Mouse (Mus musculus): Measurements from ENCODE around the gene Amn1.
"Not testable (repeated sequence)": the region's sequence is repeated elsewhere in the genome, so short reads cannot be mapped to it uniquely, and the experiment has no call there.

The Amn1 gene

DNA sequence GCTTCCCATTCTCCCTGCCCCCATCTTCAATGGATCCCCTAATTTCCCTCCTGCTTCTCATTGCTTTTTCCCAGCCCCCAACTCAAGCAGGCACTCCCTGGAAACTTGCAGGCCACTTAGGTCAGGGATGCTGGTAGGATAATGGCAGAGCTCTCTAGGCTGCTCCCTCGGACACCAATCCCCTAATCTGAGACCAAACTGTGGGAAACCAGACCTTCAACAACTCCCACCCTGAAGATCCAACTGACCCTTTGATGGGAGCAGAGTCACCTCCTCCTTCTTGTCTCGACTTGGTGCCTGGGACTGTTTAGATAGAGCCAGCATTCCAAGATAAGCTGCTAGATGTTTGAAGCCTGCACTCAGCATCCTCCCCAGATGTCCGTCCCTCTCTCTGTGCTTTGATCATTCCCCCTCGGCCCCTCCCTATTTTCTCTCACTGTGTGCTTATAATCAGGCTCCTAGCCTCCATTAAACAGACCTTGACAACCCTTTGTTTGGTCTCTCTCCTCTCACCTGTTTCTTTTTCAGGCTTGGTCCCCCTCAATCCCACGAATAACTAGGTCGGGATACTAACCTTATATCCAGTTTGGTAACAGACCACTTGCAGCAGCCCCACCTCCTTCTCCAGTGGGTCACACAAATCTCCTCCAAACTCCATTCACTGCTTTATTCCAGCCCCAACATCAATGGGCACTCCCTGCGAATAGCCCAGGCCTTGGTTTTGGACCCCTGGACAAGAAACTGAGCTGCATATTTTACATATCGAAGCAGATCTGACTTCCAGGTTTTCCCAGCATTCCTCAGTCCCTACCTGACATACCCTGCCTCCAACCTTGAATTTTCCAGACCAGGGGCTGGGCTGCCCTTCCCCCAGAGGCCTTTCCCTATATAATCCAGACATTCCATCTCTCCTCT, 34.1 kb downstream of the Amn1 start:
- no peak for DNase-seq (ENCODE audit: low spot score in 2 of 2)

GRCm38 (mm10) chr6:149153473-149154115, 34.9 kb downstream of the Amn1 start:
- DNase-seq (ENCODE audit: low spot score in 2 of 2), result no peak

DNA sequence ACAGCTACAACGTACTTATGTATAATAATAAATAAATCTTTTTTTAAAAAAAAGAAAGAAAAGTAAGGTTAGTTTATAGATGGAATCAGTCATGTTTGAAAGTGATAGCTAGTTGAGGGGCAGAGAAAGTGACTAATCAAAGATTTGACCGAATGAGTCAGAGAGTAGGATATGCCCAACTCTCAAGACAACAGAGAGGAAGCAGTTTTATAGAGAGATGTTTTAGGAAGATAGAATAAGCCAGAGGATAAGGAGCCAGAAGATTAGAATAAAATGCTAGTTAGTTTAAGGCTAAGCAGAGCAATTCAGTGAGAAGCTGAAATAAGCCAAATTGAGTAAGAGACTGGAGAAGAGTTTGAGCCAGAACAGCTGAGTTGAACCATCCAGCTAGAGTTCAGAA, 36.4 kb downstream of the Amn1 start:
- no peak for DNase-seq (ENCODE audit: low spot score in 2 of 2)

DNA sequence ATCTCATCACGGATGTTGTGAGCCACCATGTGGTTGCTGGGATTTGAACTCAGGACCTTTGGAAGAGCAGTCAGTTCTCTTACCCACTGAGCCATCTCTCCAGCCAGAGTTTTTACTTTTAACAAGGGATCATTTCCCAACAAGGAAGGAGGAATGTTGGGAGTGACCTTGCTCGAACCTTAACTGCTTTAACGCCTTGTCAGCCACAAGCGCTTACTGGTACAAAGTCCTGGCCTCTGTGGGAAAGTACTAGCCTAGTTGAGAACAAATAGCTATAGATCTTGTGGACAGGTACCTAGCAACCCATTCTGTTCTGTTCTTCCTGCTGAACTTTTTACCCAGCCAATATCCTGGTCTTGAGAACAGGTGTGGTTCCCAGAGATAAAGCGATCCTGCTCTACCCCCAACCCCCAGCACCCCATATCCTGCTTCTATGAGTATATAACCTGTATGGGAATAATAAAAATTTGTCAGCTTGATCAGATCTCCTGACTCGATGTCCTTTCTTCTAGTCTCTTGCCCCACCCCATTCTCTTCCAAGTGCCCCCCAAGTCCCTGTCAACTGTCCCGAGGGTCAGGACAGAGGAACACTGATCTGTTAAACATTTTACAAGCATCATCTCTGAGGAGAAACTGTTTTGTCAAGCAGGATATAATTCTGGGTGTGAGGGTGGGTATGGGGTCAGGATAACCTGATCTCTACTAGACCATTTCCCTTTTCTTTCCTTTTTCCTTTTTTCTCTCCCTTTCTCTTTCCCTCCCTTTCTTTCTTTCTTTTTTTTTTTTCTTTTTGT, 39.9 kb downstream of the Amn1 start:
- DNase-seq (ENCODE audit: low spot score in 2 of 2), result no peak

- DNase-seq (ENCODE audit: low spot score in 2 of 2), result no peak
Measured at GRCm38 (mm10) chr6:149145143-149145542, 43.4 kb downstream of the Amn1 start.

GRCm38 (mm10) chr6:149141393-149142173, 46.9 kb downstream of the Amn1 start:
- DNase-seq (ENCODE audit: low spot score in 2 of 2), result peak; percentile 85

- no peak for DNase-seq (ENCODE audit: low spot score in 2 of 2)
Measured at GRCm38 (mm10) chr6:149139471-149139870, 49.0 kb downstream of the Amn1 start, which contains the start of gene Etfbkmt. Gene Etfbkmt (plus strand): TSS chr6:149139849.

DNA sequence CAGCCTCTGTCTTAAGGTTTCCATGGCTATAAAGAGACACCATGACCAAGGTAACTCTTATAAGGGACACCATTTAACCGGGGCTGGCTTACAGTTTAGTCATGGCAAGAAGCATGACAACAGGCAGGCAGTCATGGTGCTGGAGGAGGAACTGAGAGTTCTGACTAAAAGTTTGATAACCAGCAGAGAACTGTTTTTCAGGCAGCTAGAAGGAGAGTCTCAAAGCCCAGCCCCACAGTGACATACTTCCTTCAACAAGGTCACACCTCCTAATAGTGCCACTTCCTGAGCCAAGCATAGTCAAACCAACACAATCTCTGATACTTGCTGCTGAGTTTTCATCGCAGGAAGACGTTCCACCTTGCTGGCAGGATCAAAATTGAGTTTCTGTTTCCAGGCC, 49.5 kb downstream of the Amn1 start:
- no peak for DNase-seq (ENCODE audit: low spot score in 2 of 2)

GRCm38 (mm10) chr6:149137936-149138335, 50.6 kb downstream of the Amn1 start:
- DNase-seq (ENCODE audit: low spot score in 2 of 2), result no peak

GRCm38 (mm10) chr6:149135631-149136030, 52.9 kb downstream of the Amn1 start:
- no peak for DNase-seq (ENCODE audit: low spot score in 2 of 2)

- DNase-seq (ENCODE audit: low spot score in 2 of 2), result no peak
Measured at GRCm38 (mm10) chr6:149134391-149135150, 53.9 kb downstream of the Amn1 start.

- no peak for DNase-seq (ENCODE audit: low spot score in 2 of 2)
Measured at GRCm38 (mm10) chr6:149132311-149133077, 56.0 kb downstream of the Amn1 start.

DNA sequence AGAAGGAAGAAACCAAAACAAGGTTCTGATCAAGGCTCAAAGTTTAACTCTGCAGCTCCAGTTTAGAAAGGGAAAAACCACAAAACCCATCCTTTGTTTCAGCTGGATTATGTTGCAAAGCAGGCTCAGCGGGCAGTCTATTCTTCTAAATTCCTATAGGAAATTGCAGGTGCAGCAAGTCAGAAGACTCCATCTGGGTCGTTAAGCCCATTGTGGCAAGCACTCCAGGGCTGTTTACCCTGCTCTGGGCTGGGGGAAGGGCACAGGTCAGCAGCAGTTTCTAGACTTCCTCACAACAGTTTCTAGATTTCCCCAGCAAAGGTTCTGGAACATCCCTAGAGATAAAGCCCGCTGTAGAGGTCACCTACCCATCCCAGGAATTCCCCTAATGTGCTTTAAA, 57.4 kb downstream of the Amn1 start:
- DNase-seq (ENCODE audit: low spot score in 2 of 2), result no peak

- DNase-seq (ENCODE audit: low spot score in 2 of 2), result not testable (repeated sequence)
Measured at GRCm38 (mm10) chr6:149129870-149130269, 58.6 kb downstream of the Amn1 start, which contains the start of gene Gm10203. Gene Gm10203 (plus strand): TSS chr6:149130170.

DNA sequence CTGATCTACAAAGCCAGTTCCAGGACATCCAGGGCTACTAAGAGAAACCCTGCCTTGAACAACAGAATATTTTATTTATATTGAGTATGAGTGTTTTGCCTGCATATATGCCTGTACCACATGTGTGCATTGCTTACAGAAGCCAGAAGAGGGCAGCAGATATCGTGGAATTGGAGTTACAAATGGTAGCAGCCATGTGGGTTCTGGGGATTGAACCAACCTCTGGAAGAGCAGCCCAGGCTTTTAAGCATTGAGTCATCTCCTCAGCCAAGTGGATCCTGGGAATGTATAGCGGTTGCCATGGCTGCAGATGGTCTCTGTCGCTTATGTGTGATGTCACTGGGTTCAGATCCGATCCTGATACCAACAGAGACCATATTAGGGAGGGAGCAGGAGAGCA, 61.8 kb downstream of the Amn1 start:
- DNase-seq (ENCODE audit: low spot score in 2 of 2), result peak in 1 of 2 experiments; percentile 30

DNA sequence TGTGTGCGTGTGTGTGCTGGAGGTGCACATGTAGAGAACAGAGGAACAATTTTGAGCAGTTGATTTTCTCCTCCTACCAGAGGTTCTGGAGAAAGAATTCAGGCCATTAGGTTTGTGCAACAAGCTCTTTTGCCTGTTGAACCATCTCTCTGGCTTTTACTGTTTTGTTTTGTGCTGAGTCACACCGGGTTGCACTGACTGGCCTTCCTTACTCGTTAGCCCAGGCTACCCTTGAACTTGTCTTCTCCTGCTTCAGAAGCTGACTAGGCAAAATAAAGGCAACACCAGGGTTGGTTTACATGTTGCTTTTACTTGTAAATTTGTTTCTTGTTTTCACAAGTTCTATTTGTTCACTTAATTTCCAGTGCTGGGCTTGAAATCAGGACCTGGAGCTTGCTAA, 65.5 kb downstream of the Amn1 start:
- DNase-seq (ENCODE audit: low spot score in 2 of 2), result no peak

DNA sequence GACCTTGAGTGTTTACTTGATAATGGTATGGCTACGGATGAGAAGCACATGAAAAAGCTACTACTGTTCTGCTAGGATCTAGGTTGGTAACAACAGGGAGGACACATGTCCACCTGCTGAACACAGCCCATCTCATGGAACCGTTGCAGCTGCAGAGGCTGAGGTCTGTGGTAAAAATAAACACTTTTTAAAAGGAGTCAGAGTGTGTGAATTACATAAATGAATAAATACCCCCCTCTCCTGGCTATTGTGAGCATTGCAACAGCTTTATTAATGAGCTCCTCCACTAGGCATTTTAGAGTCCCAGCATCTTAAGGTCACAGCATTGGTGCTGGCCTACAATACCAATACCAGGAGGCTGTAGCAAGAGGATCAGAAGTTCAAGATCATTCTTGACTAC, 68.7 kb downstream of the Amn1 start:
- peak; percentile 54 to 61 for DNase-seq (ENCODE audit: low spot score in 2 of 2)

DNA sequence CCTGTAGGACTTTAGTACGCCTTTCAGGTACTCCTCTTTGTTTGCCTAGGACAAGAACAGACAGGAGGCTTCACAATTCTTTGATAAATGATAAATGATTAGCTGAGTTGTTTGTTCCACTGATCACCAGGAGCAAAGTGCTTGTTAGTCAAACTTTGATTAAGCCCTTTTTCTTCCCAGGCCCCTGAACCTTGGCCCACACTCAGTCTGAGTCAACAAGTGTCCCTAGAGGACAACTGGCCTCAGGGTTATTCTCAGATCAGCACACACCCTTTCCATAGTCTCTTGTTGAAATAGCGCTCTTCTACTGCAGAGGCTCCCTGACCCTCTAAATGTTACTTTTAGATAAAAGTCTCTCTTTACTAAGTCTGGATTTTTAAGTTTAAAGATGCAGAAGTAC, 69.6 kb downstream of the Amn1 start:
- no peak for DNase-seq (ENCODE audit: low spot score in 2 of 2)

- DNase-seq (ENCODE audit: low spot score in 2 of 2), result no peak
Measured at GRCm38 (mm10) chr6:149116992-149117391, 71.5 kb downstream of the Amn1 start.

DNA sequence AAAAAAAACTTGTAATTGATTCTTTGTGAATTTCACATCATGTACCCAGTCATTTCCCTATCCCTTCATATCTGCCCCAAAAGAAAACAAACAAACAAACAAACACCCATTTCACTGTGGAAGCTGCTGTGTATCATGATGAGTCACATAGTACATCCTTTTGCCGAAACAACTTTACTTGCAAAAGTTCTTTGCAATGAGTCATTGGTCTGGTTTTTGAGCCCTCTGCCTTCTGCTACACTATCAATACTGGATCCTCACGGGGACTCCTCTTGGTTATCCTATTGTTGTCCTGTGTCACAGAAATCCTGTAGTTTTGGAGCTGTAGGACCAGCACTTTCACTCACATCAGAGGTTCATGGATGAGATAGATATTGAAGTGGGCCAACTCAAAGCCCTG, 79.6 kb downstream of the Amn1 start:
- no peak for DNase-seq (ENCODE audit: low spot score in 2 of 2)

Measured in right cerebral cortex, postnatal 10 days (tissue).